Mouse (Mus musculus) ES-Bruce4 (cell line): ENCODE results near the gene Primpol.

Source experiments
- CTCF ChIP-seq: IDR thresholded peaks from one replicate; pipeline ENCODE4 v1.8.1; 2011; ENCODE audit warnings: low read depth, low read length
- EP300 ChIP-seq: IDR thresholded peaks from 2 replicates; pipeline ENCODE4 v1.6.1; 2011; ENCODE audit warnings: low read depth, low read length; ENCODE audit not compliant: insufficient read depth

GRCm38 (mm10) chr8:46600959-46601707 lies 15.9 kb downstream of the Primpol start:
- TF ChIP-seq EP300 (no peak), CTCF (no peak)
